Mouse (Mus musculus) mesoderm, embryonic 11.5 days (tissue): ENCODE results near the gene Fhit.

Experiments
- DNase-seq: peaks from one replicate; pipeline ENCODE4 v3.0.0-alpha.2; 2012; ENCODE audit warnings: low read depth, low spot score

The Fhit gene

GRCm38 (mm10) chr14:9606584-9607377 is 1555.1 kb downstream of the Fhit start:
- no peak for DNase-seq

- no peak for DNase-seq
Observed at GRCm38 (mm10) chr14:9600271-9600670, 1561.6 kb downstream of the Fhit start.

- peak; percentile 76 for DNase-seq
Observed at GRCm38 (mm10) chr14:9597460-9597977, 1564.3 kb downstream of the Fhit start.

- DNase-seq, result no peak
Observed at GRCm38 (mm10) chr14:9589121-9589520, 1572.7 kb downstream of the Fhit start.

DNA sequence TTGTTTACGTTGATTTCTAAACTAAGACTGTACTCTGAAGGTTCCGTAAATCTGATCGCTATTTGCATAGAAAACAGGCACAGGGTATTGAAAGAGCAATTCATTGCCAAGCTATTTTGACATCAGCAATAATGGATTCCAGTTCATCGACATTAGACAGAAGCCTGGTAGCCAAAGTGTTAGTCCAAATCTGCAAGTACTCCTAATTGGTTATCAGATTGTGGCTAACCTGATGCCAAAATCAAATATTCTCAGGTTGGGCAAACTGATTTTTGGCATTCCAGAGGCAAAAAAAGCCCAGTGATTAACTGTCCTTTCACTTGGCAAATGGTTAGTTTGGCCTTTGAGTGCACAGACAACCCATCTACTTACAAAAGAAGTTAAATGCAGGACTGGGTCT is 1573.9 kb downstream of the Fhit start:
- no peak for DNase-seq

DNA sequence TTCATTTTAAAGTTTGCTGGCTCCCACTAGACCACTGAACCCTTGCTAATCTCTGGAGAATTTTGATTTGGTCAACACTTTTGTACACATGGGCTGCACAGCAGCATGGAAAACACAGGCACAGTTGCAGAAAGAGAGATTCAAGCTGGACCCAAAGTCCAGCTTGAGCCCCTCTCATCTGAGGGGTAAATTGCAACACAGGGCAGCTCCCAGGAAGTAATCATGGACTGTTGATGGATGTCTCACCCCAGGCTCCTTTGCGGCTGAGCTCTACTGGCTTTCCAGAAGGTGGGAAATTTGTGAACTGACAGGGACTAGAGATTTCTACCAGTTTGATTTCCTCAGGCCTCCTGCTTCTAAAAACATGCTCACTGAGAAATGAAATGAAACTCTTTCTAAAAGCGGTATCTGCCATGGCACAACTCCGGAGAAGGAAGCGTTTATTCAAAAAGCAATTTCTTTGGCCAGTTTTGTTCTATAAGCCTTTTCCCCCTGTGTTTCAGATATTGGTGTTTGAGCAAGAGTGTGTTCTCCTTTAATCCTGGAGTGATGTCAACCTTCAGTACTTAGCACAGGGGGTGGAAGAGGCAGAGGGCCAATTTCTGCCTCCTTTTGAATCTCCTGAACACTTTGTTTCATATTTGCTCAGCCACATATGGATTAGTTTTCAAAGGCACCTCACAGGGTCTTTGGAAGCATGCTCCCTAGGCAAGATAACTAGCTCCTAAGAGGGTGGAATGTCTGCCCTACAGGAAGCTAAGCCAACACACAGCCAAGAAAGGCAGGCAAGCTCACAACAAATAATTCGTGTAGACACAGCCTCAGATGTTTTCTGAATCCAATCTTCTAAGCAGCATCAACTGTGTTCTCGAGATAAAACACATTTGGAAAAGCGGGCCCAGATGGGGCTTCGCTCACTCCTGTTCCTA is 1578.3 kb downstream of the Fhit start:
- no peak for DNase-seq

DNA sequence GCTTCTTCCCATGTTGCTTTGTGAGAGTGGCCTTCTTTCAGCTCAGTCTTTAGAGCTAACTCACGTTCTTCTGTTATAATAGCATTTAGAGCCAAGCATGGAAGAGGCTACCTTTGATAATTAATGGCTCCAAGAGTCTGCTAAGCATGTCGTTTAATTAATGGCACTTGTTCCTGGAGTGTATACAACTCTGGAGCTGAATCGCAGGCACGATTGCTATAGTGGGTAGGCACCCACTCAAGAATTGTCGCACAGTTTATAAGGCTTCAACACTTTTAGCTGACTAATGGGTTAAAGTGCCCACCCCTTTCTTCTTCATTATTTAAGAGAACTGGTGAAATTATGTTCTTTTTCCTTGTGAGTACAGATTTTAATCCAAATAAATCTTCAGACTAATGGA is 1605.5 kb downstream of the Fhit start:
- DNase-seq, result no peak

DNA sequence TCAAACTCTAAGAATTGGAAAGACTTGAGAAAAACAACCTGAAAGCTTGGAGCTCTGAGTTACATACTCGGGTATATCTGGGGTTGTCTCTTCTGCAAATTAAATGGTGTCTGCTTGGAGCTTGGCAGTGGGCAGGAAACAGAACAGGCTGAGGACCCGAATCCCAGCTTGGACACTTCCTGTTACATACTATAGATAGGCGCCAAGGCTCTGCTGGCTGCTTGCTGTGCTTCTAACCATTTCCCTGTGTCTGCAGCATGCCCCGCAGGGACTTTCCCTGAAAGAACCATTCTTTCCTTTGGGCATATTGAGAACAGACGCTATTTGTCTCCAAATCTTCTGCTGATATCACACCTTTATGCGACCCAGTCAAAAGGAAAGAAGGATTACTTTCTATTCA is 1606.0 kb downstream of the Fhit start:
- DNase-seq, result peak; percentile 13

DNA sequence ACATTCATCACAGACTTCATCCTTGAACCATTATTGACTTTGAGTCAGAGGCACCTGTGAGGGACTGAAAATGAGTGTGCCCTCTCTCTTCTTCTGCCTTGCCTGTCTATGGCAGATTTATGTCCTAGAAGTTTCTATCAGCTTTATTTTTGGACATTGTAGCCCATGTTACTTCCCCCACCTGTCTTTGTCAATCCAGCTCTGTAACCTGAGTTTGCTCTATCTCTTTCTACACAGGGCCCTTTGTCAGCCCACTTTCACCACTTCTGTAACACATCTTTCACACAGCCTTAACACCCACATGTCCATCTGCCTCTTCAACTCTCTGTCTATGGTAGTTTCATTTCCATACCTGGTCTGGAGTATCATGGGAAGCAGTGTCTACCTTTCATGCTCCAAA is 1609.7 kb downstream of the Fhit start:
- DNase-seq, result no peak

- no peak for DNase-seq
Observed at GRCm38 (mm10) chr14:9547952-9548351, 1613.9 kb downstream of the Fhit start.

DNA sequence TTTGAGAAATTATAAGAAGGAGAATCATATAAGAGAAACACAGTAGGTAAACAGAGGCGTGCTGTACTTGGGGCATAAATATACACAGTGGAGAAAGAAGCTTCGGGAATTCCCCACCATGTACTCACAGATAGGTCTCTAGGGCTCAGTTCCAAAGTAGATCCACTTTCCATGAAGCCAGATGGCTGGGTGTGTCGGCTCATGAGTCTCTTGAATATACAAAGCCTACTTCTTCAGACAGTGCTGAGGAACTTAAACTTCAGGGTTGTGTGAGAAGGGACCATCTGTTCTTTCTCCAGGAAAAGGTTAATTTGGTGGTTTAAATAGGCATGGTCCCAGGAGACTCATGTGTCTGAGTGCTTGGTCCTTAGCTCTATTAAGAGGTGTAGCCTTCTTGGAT is 1617.5 kb downstream of the Fhit start:
- DNase-seq, result no peak

DNA sequence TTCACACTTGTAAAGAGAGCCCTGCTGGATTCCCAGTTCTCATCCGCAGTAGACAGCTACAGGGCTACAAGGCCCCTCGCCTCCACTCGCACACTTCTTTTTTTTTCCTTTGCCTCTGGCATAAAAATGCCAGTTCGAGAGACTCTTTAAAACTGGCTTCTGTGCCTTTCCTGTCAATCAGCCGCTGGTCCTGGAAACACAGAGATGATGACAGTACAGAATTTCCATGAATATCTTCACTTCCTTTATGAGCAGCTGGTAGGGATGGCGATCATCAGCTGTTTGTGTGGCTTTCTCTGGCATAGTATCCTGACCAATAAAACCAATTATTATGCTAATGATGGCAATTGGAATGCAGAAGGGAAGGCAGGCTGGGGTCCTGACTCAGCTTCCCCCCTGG is 1626.3 kb downstream of the Fhit start:
- DNase-seq, result no peak

GRCm38 (mm10) chr14:9529247-9529646 is 1632.6 kb downstream of the Fhit start:
- no peak for DNase-seq

- DNase-seq, result no peak
Observed at GRCm38 (mm10) chr14:9526136-9526535, 1635.7 kb downstream of the Fhit start.

DNA sequence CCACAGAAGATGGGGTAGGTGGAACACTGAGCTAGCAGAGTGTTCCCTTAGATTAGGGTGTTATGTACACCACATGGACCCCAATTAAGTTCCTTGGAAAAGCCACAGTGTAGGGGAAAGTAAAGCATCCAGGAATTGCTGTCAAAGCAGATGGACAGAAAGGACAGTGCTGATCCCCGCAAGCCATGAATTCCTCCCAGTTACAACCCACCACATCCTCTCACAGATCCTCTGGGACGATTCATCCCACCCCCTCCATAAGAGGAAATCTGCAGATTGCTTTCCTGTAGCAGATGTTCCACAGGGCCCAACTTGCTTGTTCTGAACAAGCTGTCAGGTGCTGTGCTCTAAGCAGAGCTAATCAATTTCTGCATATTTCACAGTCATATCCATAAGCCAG is 1644.2 kb downstream of the Fhit start:
- no peak for DNase-seq

DNA sequence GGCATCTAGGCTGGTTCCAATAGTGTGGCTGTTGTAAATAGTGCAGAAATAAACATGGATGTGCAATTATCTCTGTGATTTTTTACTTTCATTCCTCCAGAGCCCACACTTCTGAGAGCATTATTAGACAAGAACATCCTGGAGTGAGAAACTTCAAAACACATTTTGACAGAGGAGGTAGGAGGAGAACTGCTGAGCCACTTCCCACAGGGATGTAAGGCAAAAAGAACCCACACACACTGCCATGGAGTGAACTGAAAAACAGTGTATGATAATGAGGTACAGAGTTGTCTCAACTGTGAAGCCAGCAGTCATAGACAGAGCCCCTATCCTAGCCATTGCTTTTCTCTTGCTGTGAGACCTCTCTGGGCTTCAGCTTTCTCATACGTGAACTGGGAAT is 1652.2 kb downstream of the Fhit start:
- DNase-seq, result no peak
